Mouse (Mus musculus): ENCODE measurements around the gene Mat2a.

DNA sequence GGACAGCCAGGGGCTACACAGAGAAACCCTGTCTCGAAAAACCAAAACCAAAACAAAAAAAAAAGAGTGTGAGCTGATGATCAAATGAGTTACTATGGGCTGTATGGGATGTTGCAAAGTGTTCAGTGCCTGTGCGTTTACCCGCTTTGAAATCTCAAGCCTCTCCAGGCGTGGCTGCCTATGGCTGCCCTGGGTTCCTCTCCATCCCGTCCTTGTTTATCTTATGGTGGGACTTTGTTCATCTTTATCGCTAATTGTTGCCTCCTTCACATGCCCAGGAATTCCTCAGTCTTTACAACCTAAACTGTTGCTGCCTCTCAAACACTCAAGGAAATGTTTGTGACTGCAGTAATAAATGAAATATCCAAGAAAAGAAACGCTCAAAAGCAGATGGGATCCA, 19.1 kb upstream of the Mat2a start:
- no peak for TF ChIP-seq CTCF (IDR thresholded peaks at IDR 0.05; ENCODE audit: borderline replicate concordance, extremely low read depth, insufficient read depth, insufficient read length)
- no peak for TF ChIP-seq POLR2A (IDR thresholded peaks at IDR 0.05; ENCODE audit: borderline replicate concordance, extremely low read depth, insufficient read depth, insufficient read length, poor library complexity, severe bottlenecking)

All from brain, embryonic 14.5 days (tissue).